Mouse (Mus musculus): ENCODE data around the gene Chuk. TPM values are rescaled to one million over a fixed set of nuclear protein-coding genes. Genes with fewer than 3 reads are reported as not detected.

Chuk gene
- polyA plus RNA-seq, 1 experiment: 70.0 TPM

- no peak overlapping the region for H3K4me3 ChIP-seq (ENCODE audit: low read depth, low read length)
- H3K9ac ChIP-seq (ENCODE audit: low read depth, poor library complexity, severe bottlenecking): no peak overlapping the region
- no peaks in the 10 kb centered on the region for H3K27me3 ChIP-seq (ENCODE audit: control insufficient read depth, insufficient read depth, low read length, poor library complexity, severe bottlenecking)
- TF ChIP-seq POLR2A (IDR thresholded peaks at IDR 0.05; ENCODE audit: insufficient read depth, low read length): no peak
- no peak for TF ChIP-seq CTCF (IDR thresholded peaks at IDR 0.05; ENCODE audit: low read depth, low read length)
- TF ChIP-seq EP300 (IDR thresholded peaks at IDR 0.05; ENCODE audit: insufficient read depth, low read depth, low read length): no peak
- H3K36me3 ChIP-seq (ENCODE audit: control insufficient read depth, insufficient read depth, low read length, poor library complexity, severe bottlenecking): peaks cover 2% of the 10 kb centered on the region; the same call in 1 of the 2 replicates
- no peak overlapping the region for H3K27ac ChIP-seq (ENCODE audit: insufficient read depth, low read length)
- H3K9me3 ChIP-seq (replicated peaks; ENCODE audit: control insufficient read depth, insufficient read depth, low read length, poor library complexity, severe bottlenecking): no peaks in the 10 kb centered on the region
- peaks cover 1% of the 10 kb centered on the region for H3K4me1 ChIP-seq (ENCODE audit: control insufficient read depth, insufficient read depth, low read length)
Measured at GRCm38 (mm10) chr19:44045847-44046246, 61.4 kb downstream of the Chuk start.

- Histone ChIP-seq H3K36me3 (ENCODE audit: control insufficient read depth, insufficient read depth, low read length, poor library complexity, severe bottlenecking) (peaks cover 6% of the 10 kb centered on the region), H3K4me3 (ENCODE audit: low read depth, low read length) (no peak overlapping the region), H3K27me3 (ENCODE audit: control insufficient read depth, insufficient read depth, low read length, poor library complexity, severe bottlenecking) (no peaks in the 10 kb centered on the region), H3K9me3 (replicated peaks; ENCODE audit: control insufficient read depth, insufficient read depth, low read length, poor library complexity, severe bottlenecking) (no peaks in the 10 kb centered on the region), H3K27ac (ENCODE audit: insufficient read depth, low read length) (no peak overlapping the region), H3K9ac (ENCODE audit: low read depth, poor library complexity, severe bottlenecking) (no peak overlapping the region), H3K4me1 (ENCODE audit: control insufficient read depth, insufficient read depth, low read length) (no peaks in the 10 kb centered on the region)
- TF ChIP-seq EP300 (IDR thresholded peaks at IDR 0.05; ENCODE audit: insufficient read depth, low read depth, low read length): no peak
- no peak for TF ChIP-seq CTCF (IDR thresholded peaks at IDR 0.05; ENCODE audit: low read depth, low read length)
- no peak for TF ChIP-seq POLR2A (IDR thresholded peaks at IDR 0.05; ENCODE audit: insufficient read depth, low read length)
Measured at GRCm38 (mm10) chr19:44042121-44042520, 65.2 kb downstream of the Chuk start.

- no peak overlapping the region for H3K4me3 ChIP-seq (ENCODE audit: low read depth, low read length)
- no peaks in the 10 kb centered on the region for H3K4me1 ChIP-seq (ENCODE audit: control insufficient read depth, insufficient read depth, low read length)
- H3K27me3 ChIP-seq (ENCODE audit: control insufficient read depth, insufficient read depth, low read length, poor library complexity, severe bottlenecking): no peaks in the 10 kb centered on the region
- H3K9ac ChIP-seq (ENCODE audit: low read depth, poor library complexity, severe bottlenecking): no peak overlapping the region
- TF ChIP-seq EP300 (IDR thresholded peaks at IDR 0.05; ENCODE audit: insufficient read depth, low read depth, low read length) (no peak), CTCF (IDR thresholded peaks at IDR 0.05; ENCODE audit: low read depth, low read length) (no peak), POLR2A (IDR thresholded peaks at IDR 0.05; ENCODE audit: insufficient read depth, low read length) (no peak)
- peaks cover 5% of the 10 kb centered on the region for H3K36me3 ChIP-seq (ENCODE audit: control insufficient read depth, insufficient read depth, low read length, poor library complexity, severe bottlenecking)
- no peaks in the 10 kb centered on the region for H3K9me3 ChIP-seq (replicated peaks; ENCODE audit: control insufficient read depth, insufficient read depth, low read length, poor library complexity, severe bottlenecking)
- H3K27ac ChIP-seq (ENCODE audit: insufficient read depth, low read length): no peak overlapping the region
Measured at GRCm38 (mm10) chr19:44033396-44033795, 73.9 kb downstream of the Chuk start.

GRCm38 (mm10) chr19:44032046-44032744, 75.1 kb downstream of the Chuk start:
- Histone ChIP-seq H3K36me3 (ENCODE audit: control insufficient read depth, insufficient read depth, low read length, poor library complexity, severe bottlenecking) (peaks cover 3% of the 10 kb centered on the region), H3K27ac (ENCODE audit: insufficient read depth, low read length) (no peak overlapping the region), H3K27me3 (ENCODE audit: control insufficient read depth, insufficient read depth, low read length, poor library complexity, severe bottlenecking) (no peaks in the 10 kb centered on the region), H3K4me1 (ENCODE audit: control insufficient read depth, insufficient read depth, low read length) (no peaks in the 10 kb centered on the region), H3K4me3 (ENCODE audit: low read depth, low read length) (no peak overlapping the region), H3K9me3 (replicated peaks; ENCODE audit: control insufficient read depth, insufficient read depth, low read length, poor library complexity, severe bottlenecking) (no peaks in the 10 kb centered on the region), H3K9ac (ENCODE audit: low read depth, poor library complexity, severe bottlenecking) (no peak overlapping the region)
- TF ChIP-seq POLR2A (IDR thresholded peaks at IDR 0.05; ENCODE audit: insufficient read depth, low read length) (no peak), CTCF (IDR thresholded peaks at IDR 0.05; ENCODE audit: low read depth, low read length) (no peak), EP300 (IDR thresholded peaks at IDR 0.05; ENCODE audit: insufficient read depth, low read depth, low read length) (no peak)

- no peak overlapping the region for H3K4me3 ChIP-seq (ENCODE audit: low read depth, low read length)
- no peak overlapping the region for H3K9ac ChIP-seq (ENCODE audit: low read depth, poor library complexity, severe bottlenecking)
- no peaks in the 10 kb centered on the region for H3K4me1 ChIP-seq (ENCODE audit: control insufficient read depth, insufficient read depth, low read length)
- no peaks in the 10 kb centered on the region for H3K9me3 ChIP-seq (replicated peaks; ENCODE audit: control insufficient read depth, insufficient read depth, low read length, poor library complexity, severe bottlenecking)
- no peaks in the 10 kb centered on the region for H3K27me3 ChIP-seq (ENCODE audit: control insufficient read depth, insufficient read depth, low read length, poor library complexity, severe bottlenecking)
- no peaks in the 10 kb centered on the region; the same call in 1 of the 2 replicates for H3K36me3 ChIP-seq (ENCODE audit: control insufficient read depth, insufficient read depth, low read length, poor library complexity, severe bottlenecking)
- TF ChIP-seq CTCF (IDR thresholded peaks at IDR 0.05; ENCODE audit: low read depth, low read length) (no peak), EP300 (IDR thresholded peaks at IDR 0.05; ENCODE audit: insufficient read depth, low read depth, low read length) (no peak), POLR2A (IDR thresholded peaks at IDR 0.05; ENCODE audit: insufficient read depth, low read length) (no peak)
- no peak overlapping the region for H3K27ac ChIP-seq (ENCODE audit: insufficient read depth, low read length)
Measured at GRCm38 (mm10) chr19:44030024-44030423, 77.3 kb downstream of the Chuk start.

- no peak for TF ChIP-seq POLR2A (IDR thresholded peaks at IDR 0.05; ENCODE audit: insufficient read depth, low read length)
- no peak for TF ChIP-seq EP300 (IDR thresholded peaks at IDR 0.05; ENCODE audit: insufficient read depth, low read depth, low read length)
- no peak for TF ChIP-seq CTCF (IDR thresholded peaks at IDR 0.05; ENCODE audit: low read depth, low read length)
- H3K9ac ChIP-seq (ENCODE audit: low read depth, poor library complexity, severe bottlenecking): no peak within 1 kb of the TSS
- H3K4me1 ChIP-seq (ENCODE audit: control insufficient read depth, insufficient read depth, low read length): no peaks in the 10 kb centered on the region
- no peak within 1 kb of the TSS for H3K27ac ChIP-seq (ENCODE audit: insufficient read depth, low read length)
- H3K27me3 ChIP-seq (ENCODE audit: control insufficient read depth, insufficient read depth, low read length, poor library complexity, severe bottlenecking): no peaks in the 10 kb centered on the region
- no peak within 1 kb of the TSS for H3K4me3 ChIP-seq (ENCODE audit: low read depth, low read length)
- H3K36me3 ChIP-seq (ENCODE audit: control insufficient read depth, insufficient read depth, low read length, poor library complexity, severe bottlenecking): no peaks in the 10 kb centered on the region
- H3K9me3 ChIP-seq (replicated peaks; ENCODE audit: control insufficient read depth, insufficient read depth, low read length, poor library complexity, severe bottlenecking): no peaks in the 10 kb centered on the region
Measured at GRCm38 (mm10) chr19:44028972-44029371, 78.3 kb downstream of the Chuk start, which contains the start of gene Cyp2c23. Cyp2c23 (minus strand) TSS chr19:44029208.
